Mouse (Mus musculus): ENCODE data around the gene Olfr1276.

Olfr1276 gene

DNA sequence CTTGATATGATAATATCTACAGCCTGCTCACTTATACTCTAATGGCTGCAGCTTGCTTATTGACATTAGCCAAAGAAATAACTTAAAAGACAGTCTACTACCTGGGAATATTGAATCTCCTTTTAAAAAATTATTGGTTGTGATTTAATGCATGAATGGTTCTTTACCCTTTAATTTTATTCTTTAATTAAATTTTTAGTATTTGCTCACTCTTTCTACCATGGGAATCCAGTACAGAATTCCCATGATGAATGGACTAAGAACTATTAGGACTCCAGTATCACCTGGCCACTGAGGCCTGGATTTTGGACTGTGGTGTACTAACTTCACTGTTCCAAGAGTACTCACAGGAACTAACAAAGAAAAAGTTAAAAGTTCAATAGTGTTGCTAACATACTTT, at the start of gene Olfr1276:
TSS of gene Olfr1276 (plus strand) at position 301 of the 400 bp plus-strand sequence.
- no peak for DNase-seq (ENCODE audit: low read depth, low spot score)

DNA sequence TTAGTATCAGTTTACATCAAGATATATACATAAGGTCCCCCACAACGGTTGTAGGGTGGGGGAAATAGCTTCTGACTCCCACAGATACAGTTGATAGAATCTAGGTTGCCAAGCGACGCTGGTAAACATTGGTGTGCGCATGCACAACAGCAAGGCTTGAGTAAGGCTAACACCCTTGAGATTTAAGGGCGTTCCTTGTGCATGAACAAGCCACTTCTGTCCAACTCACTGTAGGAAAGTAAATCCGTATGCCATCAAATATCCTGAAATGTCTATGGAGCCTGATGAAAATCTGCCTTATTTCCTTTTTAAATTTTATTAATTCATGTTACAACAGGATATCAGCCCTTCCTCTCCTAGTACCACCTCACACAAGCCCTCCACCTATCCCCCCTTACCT, 24.8 kb upstream of the Olfr1276 start, which contains the start of gene 4930430A15Rik:
TSS of gene 4930430A15Rik (minus strand) at position 101 of the 400 bp plus-strand sequence.
- DNase-seq (ENCODE audit: low read depth, low spot score), result no peak

DNA sequence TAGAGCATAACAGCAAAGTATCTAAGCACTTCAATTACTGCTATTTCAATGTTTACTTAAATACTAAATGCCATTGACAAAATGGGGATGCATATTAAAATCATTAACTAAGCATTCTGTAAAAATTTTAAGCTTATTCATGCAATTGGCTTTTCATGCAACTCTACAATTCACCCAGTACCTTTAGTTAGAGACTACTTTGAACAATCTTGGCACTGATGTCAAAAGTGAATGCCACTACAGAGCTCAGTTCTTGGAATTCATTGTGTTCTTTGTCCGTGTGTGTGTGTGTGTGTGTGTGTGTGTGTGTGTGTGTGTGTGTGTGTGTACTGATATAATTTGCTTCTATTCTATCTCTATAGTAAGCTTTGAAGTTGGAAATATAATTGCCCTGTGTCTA, 19.1 kb upstream of the Olfr1276 start, which contains the start of gene Olfr1275:
TSS of gene Olfr1275 (minus strand) at position 101 of the 400 bp plus-strand sequence.
- no peak for DNase-seq (ENCODE audit: low read depth, low spot score)

DNA sequence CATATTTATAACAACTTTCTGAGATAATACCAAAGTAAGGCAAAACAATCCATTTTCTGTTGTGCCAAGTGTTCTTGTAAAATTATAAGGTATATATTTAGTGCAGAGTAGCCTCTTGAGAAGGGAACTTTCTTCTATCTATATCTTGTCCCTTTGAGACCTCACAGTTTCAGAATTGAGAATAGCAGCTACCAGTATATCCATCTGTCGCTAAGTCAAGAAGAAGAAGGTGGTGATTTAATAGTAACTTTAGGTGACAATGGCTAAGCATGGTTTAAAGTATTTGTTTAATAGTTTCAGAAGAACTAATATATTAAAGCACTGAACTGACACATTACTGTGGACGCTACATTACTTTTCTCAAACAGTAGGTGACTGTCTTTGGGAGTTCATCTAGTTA, 19.7 kb downstream of the Olfr1276 start, which contains the start of gene Olfr1277:
TSS of gene Olfr1277 (minus strand) at position 101 of the 400 bp plus-strand sequence.
- no peak for DNase-seq (ENCODE audit: low read depth, low spot score)

DNA sequence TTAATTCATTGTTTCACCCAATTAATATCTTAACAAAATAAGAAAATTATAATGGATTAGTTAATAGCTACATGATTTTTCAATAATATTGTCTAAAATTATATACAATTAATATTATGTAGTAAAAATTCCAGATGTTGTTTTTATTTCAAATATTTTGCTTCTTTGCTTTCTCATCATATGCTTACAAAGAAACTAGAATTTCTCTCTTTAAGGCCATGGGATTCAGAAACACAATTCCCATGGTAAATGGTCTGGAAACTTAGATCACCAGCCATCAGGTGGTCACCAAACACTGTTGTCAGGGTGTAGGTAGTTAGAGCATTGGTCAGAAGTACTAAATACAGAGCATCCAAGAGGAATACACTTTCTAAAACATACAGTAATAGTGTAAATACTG, 35.5 kb downstream of the Olfr1276 start, which contains the start of gene Olfr1278:
TSS of gene Olfr1278 (plus strand) at position 301 of the 400 bp plus-strand sequence.
- DNase-seq (ENCODE audit: low read depth, low spot score), result no peak

DNA sequence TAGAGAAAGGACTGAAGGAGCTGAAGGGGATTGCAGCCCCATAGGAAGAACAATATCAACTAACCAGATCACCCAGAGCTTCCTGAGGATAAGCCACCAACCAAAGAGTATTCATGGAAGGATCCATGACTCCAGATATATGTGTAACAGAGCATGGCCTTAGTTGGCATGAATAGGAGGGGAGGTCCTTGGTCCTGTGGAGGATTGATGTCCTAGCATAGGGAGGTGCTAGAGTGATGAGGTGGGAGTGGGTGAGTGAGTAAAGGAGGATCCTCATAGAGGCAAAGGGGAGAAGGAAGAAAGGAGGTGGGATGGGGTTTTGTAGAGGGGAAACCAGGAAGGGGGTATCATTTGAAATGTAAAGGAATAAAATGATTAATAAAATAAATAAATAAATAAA, 44.2 kb downstream of the Olfr1276 start:
- DNase-seq (ENCODE audit: low read depth, low spot score), result no peak

DNA sequence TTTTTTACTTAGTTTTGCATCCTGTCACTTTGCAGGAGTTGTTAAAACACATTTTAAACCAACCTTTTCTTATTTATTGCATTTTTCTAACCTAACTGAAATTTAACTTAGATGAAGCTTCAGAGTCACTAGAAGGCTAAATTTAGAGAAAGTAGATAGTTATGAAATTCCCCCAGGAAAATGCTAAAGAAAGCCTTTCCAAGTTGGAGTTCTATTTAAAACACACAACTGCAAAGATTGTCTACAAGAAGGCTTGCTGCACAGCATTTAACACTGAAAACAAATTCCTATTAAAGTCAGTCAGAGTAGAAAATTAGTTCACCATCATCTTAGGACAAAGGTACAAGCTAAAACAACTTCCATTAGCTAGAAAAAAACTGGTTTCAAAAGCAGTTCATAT, 46.1 kb downstream of the Olfr1276 start, which contains the start of gene Olfr1279:
TSS of gene Olfr1279 (plus strand) at position 262 of the 400 bp plus-strand sequence.
- no peak for DNase-seq (ENCODE audit: low read depth, low spot score)

All from mesoderm, embryonic 11.5 days (tissue).